Mouse (Mus musculus) megakaryocyte, embryonic 14.5 days (primary cell): ENCODE results near the gene Igfbp7.

Source experiments
- FLI1 ChIP-seq: IDR thresholded peaks from 2 replicates; pipeline ENCODE4 v1.6.1; 2012; ENCODE audit warnings: low read length, inconsistent platforms, mixed read lengths
- GATA1 ChIP-seq: IDR thresholded peaks from 3 replicates; pipeline ENCODE4 v1.6.1; 2012; ENCODE audit warnings: mixed read lengths, low read length, inconsistent platforms, borderline replicate concordance

- TF ChIP-seq GATA1 (no peak), FLI1 (no peak)
These were observed 82.9 kb downstream of the Igfbp7 start for GRCm38 (mm10) chr5:77324936-77325335.
